In genomic region chr3:86845578-86845977, GRCm38 (mm10) we compare ENCODE assay signal across 10 mouse cellular contexts.
DNase-seq lines count a peak whose midpoint lies in the region; ATAC-seq and TF ChIP-seq lines count a peak whose summit lies in the region.
"Had no signal": no experiment of that assay in that cellular context is flagged by ENCODE, and none has a peak within 500 bp of the region (broad histone marks: within the 10 kb centered on the region; RNA-seq: fewer than 3 reads in every experiment).

No protein-coding gene starts in this region.

- no peak for DNase-seq in layer of hippocampus, adult 2 months (ENCODE audit: low spot score in 2 of 2)
- DNase-seq in layer of hippocampus, adult 18-20 months (ENCODE audit: low spot score in 2 of 2), result no peak
- DNase-seq in embryonic facial prominence, embryonic 11.5 days (ENCODE audit: low spot score), result no peak
- DNase-seq in hindbrain, embryonic 10.5 days (ENCODE audit: low spot score), result no peak
- no peak for DNase-seq in cerebellum, adult 11 months
- no peak for DNase-seq in gastrocnemius, postnatal 10 days
- no peak for DNase-seq in liver, postnatal 0 days

- TF ChIP-seq EP300 in liver, postnatal 0 days (IDR thresholded peaks at IDR 0.05; ENCODE audit: low read depth), result no peak

- no peaks in the 10 kb centered on the region for H3K36me3 ChIP-seq in embryonic facial prominence, embryonic 11.5 days (replicated peaks; ENCODE audit: control insufficient read depth, insufficient read depth, low read depth, low read length)
- no peaks in the 10 kb centered on the region for H3K36me3 ChIP-seq in hindbrain, embryonic 10.5 days
- no peaks in the 10 kb centered on the region for H3K36me3 ChIP-seq in neural tube, embryonic 13.5 days
- H3K36me3 ChIP-seq in liver, postnatal 0 days (replicated peaks; ENCODE audit: insufficient read depth, low read length), result no peaks in the 10 kb centered on the region
- H3K36me3 ChIP-seq: G1E had no signal

- H3K4me1 ChIP-seq in embryonic facial prominence, embryonic 11.5 days (ENCODE audit: control insufficient read depth, insufficient read depth, low read length), result no peaks in the 10 kb centered on the region; the same call in 1 of the 2 replicates
- H3K4me1 ChIP-seq in hindbrain, embryonic 10.5 days (replicated peaks), result peaks cover 47% of the 10 kb centered on the region
- H3K4me1 ChIP-seq in neural tube, embryonic 13.5 days (replicated peaks), result peaks cover 53% of the 10 kb centered on the region
- no peaks in the 10 kb centered on the region for H3K4me1 ChIP-seq in liver, postnatal 0 days (ENCODE audit: insufficient read depth)

- H3K27ac ChIP-seq in layer of hippocampus, adult 2 months, result peak overlapping the region; percentile 82
- H3K27ac ChIP-seq in embryonic facial prominence, embryonic 11.5 days (replicated peaks; ENCODE audit: low read depth, low read length), result 0 out of 2 replicates have a peak overlapping the region, but pooled peaks have one; percentile 24
- H3K27ac ChIP-seq in hindbrain, embryonic 10.5 days, result peak overlapping the region; percentile 84
- peak overlapping the region; percentile 87 for H3K27ac ChIP-seq in neural tube, embryonic 13.5 days (replicated peaks)
- no peak overlapping the region for H3K27ac ChIP-seq in liver, postnatal 0 days (ENCODE audit: low read depth)

- no peak overlapping the region for H3K4me2 ChIP-seq in embryonic facial prominence, embryonic 11.5 days (ENCODE audit: low read depth, low read length)
- H3K4me2 ChIP-seq in neural tube, embryonic 13.5 days, result peak overlapping the region; percentile 50
- H3K4me2 ChIP-seq in liver, postnatal 0 days (ENCODE audit: low read depth, low read length), result no peak overlapping the region

- H3K9me3 ChIP-seq in embryonic facial prominence, embryonic 11.5 days (replicated peaks; ENCODE audit: control insufficient read depth, low read length), result no peaks in the 10 kb centered on the region
- H3K9me3 ChIP-seq in hindbrain, embryonic 10.5 days, result no peaks in the 10 kb centered on the region
- H3K9me3 ChIP-seq in neural tube, embryonic 13.5 days, result no peaks in the 10 kb centered on the region
- H3K9me3 ChIP-seq in liver, postnatal 0 days (ENCODE audit: low read length), result 0 out of 2 replicates have a peak, but pooled peaks cover 3% of the 10 kb centered on the region
- H3K9me3 ChIP-seq: G1E had no signal

- 71% methylated on average over 1 of the region's 1 CpGs for WGBS in embryonic facial prominence, embryonic 11.5 days
- WGBS in hindbrain, embryonic 10.5 days, result 74% methylated on average over 1 of the region's 1 CpGs
- WGBS in neural tube, embryonic 13.5 days, result 77% methylated on average over 1 of the region's 1 CpGs
- 88% methylated on average over 1 of the region's 1 CpGs for WGBS in liver, postnatal 0 days (ENCODE audit: insufficient replicate concordance)

- no peaks in the 10 kb centered on the region for H3K27me3 ChIP-seq in embryonic facial prominence, embryonic 11.5 days (ENCODE audit: control insufficient read depth, insufficient read depth, low read length)
- H3K27me3 ChIP-seq in hindbrain, embryonic 10.5 days (ENCODE audit: insufficient read depth, poor library complexity, severe bottlenecking), result no peaks in the 10 kb centered on the region
- H3K27me3 ChIP-seq in neural tube, embryonic 13.5 days, result no peaks in the 10 kb centered on the region
- H3K27me3 ChIP-seq in liver, postnatal 0 days (ENCODE audit: insufficient read depth, low read length), result no peaks in the 10 kb centered on the region

- no peak for ATAC-seq in embryonic facial prominence, embryonic 11.5 days (replicated peaks; ENCODE audit: insufficient number of reproducible peaks, low FRiP score, low TSS enrichment, low read depth)
- 0 out of 2 replicates have a peak, but pooled peaks have one; percentile 47 for ATAC-seq in neural tube, embryonic 13.5 days (ENCODE audit: low read depth)
- ATAC-seq in liver, postnatal 0 days, result no peak

- peak overlapping the region; percentile 44 for H3K4me3 ChIP-seq in layer of hippocampus, adult 2 months
- H3K4me3 ChIP-seq in embryonic facial prominence, embryonic 11.5 days (ENCODE audit: low read depth, low read length), result no peak overlapping the region
- no peak overlapping the region for H3K4me3 ChIP-seq in hindbrain, embryonic 10.5 days
- H3K4me3 ChIP-seq in neural tube, embryonic 13.5 days, result no peak overlapping the region
- H3K4me3 ChIP-seq in liver, postnatal 0 days (ENCODE audit: low read depth, low read length), result no peak overlapping the region
- H3K4me3 ChIP-seq: megakaryocyte, embryonic 14.5 days had no signal

- no peak for TF ChIP-seq CTCF in layer of hippocampus, adult 2 months (conservative IDR thresholded peaks at IDR 0.05)
- TF ChIP-seq CTCF in liver, postnatal 0 days (IDR thresholded peaks at IDR 0.05; ENCODE audit: low read depth), result no peak

- H3K9ac ChIP-seq in embryonic facial prominence, embryonic 11.5 days (replicated peaks; ENCODE audit: low read length), result no peak overlapping the region
- H3K9ac ChIP-seq in neural tube, embryonic 13.5 days, result no peak overlapping the region
- no peak overlapping the region for H3K9ac ChIP-seq in liver, postnatal 0 days (replicated peaks)
